Mouse (Mus musculus) kidney, adult 2 months (tissue): ENCODE measurements around the gene Olfr549.

Source experiments
- CTCF ChIP-seq: fragments of 200-500 bp; conservative IDR thresholded peaks from 2 replicates; pipeline ENCODE4 v1.5.1; 2011; ENCODE audit warnings: low read depth, mild to moderate bottlenecking, control low read depth, low read length, moderate library complexity, mixed read lengths; ENCODE audit not compliant: insufficient read depth, insufficient read length
- POLR2A ChIP-seq: fragments of 200-500 bp; IDR thresholded peaks from one replicate; pipeline ENCODE4 v1.6.1; 2011; ENCODE audit warnings: low read depth, low read length, control low read depth

DNA sequence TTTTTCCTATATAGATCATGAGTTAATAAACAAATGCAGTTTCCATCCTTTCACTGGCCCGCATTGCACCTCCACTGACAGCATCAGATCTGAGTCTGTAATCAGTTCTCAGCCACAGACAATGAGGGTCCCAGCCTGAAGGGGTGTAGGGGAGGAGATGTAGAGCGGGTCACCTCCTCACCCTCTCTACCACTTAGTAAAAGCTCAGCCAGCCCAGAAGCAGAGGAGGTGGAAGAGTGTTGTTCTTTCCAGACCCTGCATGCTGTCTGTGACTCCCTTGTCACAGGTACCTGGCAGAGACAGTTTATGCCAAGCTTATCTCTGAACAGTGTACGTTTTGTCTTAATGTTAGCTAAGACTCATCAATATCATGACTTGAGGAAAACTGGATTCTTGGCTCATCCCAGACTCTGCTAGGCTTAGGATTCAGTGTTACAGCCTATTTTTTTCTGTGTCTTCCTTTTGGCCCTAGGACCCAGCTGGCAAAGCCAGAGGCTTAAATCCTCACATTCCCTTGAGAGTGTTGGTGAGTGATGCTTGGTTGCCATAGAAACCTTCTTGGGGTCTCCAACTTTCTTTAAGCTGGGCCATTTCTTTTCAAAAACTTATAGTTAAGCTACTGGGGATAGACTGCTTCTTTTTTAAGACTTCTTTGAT is 23.6 kb downstream of the Olfr549 start:
- no peak for TF ChIP-seq CTCF
- TF ChIP-seq POLR2A = no peak
